Mouse (Mus musculus) heart, embryonic 13.5 days (tissue): Measurements from ENCODE around the gene Rpl22l1. TPM values are rescaled to one million over a fixed set of nuclear protein-coding genes. Genes with fewer than 3 reads are reported as not detected.
"Not testable (repeated sequence)": the region's sequence is repeated elsewhere in the genome, so short reads cannot be mapped to it uniquely, and the experiment has no call there.

Experiments
- ATAC-seq: fragments of 200-750 bp; cut with Nextera tagmentation; 2 replicates; pipeline ENCODE4 v1.8.0; 2017; ENCODE audit warnings: moderate TSS enrichment; ENCODE audit not compliant: insufficient number of reproducible peaks, low FRiP score, low TSS enrichment; ENCODE audit errors: extremely low read depth
- H3K27ac ChIP-seq: fragments of 300-500 bp; sonication (generic); replicated peaks from 2 replicates; pipeline ENCODE4 v1.5.1; 2015; ENCODE audit warnings: moderate library complexity, mild to moderate bottlenecking, inconsistent platforms
- H3K27me3 ChIP-seq: fragments of 300-500 bp; sonication (generic); replicated peaks from 2 replicates; pipeline ENCODE4 v1.6.1; 2015; ENCODE audit warnings: mild to moderate bottlenecking, inconsistent platforms
- H3K36me3 ChIP-seq: fragments of 300-500 bp; sonication (generic); 2 replicates; pipeline ENCODE4 v1.6.1; 2015; ENCODE audit warnings: mild to moderate bottlenecking, inconsistent platforms
- H3K4me1 ChIP-seq: fragments of 300-500 bp; sonication (generic); 2 replicates; pipeline ENCODE4 v1.6.1; 2015; ENCODE audit warnings: inconsistent platforms
- H3K4me2 ChIP-seq: fragments of 300-500 bp; sonication (generic); 2 replicates; pipeline ENCODE4 v1.6.1; 2015; ENCODE audit warnings: inconsistent platforms, mild to moderate bottlenecking, moderate library complexity
- H3K4me3 ChIP-seq: fragments of 300-500 bp; sonication (generic); 2 replicates; pipeline ENCODE4 v1.5.1; 2015; ENCODE audit warnings: moderate library complexity, mild to moderate bottlenecking, inconsistent platforms
- H3K9ac ChIP-seq: fragments of 300-500 bp; sonication (generic); 2 replicates; pipeline ENCODE4 v1.6.1; 2015; ENCODE audit warnings: inconsistent platforms, mild to moderate bottlenecking, moderate library complexity
- H3K9me3 ChIP-seq: fragments of 300-500 bp; sonication (generic); 2 replicates; pipeline ENCODE4 v1.6.1; 2016; ENCODE audit warnings: inconsistent platforms
- WGBS: fragments of 180-500 bp; shearing (Covaris S2); methylation state at CpG from one replicate; pipeline ENCODE4 v1.1.7; 2015; ENCODE audit warnings: mixed read lengths; 5-methylcytosine and 5-hydroxymethylcytosine counted together
- polyA plus RNA-seq: library from polyadenylated mRNA; unstranded; fragments of >200 nt; fragmentation: Nextera tagmentation; extraction: Ambion mirVana; gene quantifications from 2 replicates; pipeline ENCODE4 v1.2.1, GENCODE M21; 2015

The Rpl22l1 gene
- polyA plus RNA-seq, 1 experiment from 2014 or later = 212 TPM

DNA sequence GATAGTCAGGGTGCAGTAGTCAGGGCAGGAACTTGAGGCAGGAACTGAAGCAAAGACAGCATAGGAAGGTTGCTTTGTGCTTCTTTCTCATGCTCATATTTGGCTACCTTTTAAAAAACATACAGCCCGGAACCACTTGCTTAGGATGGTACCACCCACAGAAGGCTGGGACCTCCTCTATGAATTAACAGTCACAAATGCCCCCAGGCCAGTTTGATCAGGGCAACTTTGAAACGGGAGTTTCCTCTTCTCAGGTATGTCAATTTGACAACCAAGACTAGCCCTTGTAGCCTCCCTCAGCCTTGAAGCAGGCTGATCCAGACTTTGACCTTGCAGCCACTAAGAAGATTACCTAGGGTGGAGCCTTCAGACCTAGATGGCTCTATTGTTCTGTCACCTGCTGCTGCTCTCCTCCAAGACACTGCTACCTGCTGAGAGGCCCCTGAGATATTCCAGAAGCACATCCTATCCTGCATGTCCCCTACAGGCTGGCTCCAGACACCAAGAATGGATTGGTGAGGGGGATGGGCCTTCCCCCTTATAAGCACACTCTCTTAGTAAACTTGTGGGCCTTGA is 31.6 kb downstream of the Rpl22l1 start:
- Histone ChIP-seq H3K4me2 (no peak overlapping the region), H3K27ac (no peak overlapping the region), H3K4me3 (no peak overlapping the region), H3K36me3 (no peaks in the 10 kb centered on the region), H3K9me3 (no peaks in the 10 kb centered on the region), H3K4me1 (peaks cover 9% of the 10 kb centered on the region), H3K9ac (no peak overlapping the region), H3K27me3 (no peaks in the 10 kb centered on the region)
- 80% methylated on average over 2 of the region's 2 CpGs for WGBS
- no peak for ATAC-seq

DNA sequence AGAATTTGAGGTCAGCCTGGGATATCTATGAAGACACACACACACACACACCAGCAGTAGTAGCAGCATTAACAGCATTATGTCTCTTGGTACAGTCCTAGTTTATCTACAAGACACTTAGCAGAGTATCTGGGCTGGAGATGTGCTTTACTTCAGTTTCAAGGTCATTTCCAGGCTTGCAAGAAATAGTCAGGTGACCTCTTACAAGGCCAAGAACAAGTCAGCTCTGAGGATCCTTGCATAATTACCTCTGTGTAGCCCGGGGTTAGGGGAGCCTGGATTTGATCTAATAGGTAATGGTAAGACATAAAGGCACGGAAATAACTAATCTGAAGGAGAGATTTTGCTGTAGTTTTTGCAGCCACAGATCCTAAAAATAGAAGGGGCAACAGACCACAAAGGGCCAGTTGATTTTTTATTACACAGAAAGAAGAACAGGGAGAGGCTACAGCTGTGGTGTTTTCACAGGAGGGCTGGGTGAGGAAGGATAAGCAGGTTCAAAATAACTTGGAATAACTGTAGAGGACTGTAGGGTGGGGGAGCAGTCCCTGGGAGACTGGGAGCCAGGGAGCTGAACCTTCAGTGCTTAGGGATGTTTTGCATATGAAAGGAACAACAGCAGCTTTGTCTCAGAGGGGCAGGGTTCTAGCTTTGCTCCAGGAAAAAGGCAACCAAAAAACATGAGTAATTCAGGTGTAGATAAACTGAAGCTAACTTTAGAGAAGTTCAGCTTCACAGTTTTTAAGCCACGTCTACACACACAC is 36.8 kb downstream of the Rpl22l1 start:
- H3K4me3 ChIP-seq = no peak overlapping the region
- H3K9me3 ChIP-seq = no peaks in the 10 kb centered on the region
- no peak for ATAC-seq
- H3K27ac ChIP-seq = peak overlapping the region; percentile 39; the same call in 1 of the 2 replicates
- no peaks in the 10 kb centered on the region for H3K36me3 ChIP-seq
- 27% methylated on average over 3 of the region's 3 CpGs for WGBS
- no peak overlapping the region for H3K4me2 ChIP-seq
- no peaks in the 10 kb centered on the region for H3K27me3 ChIP-seq
- H3K4me1 ChIP-seq = peaks cover 22% of the 10 kb centered on the region
- no peak overlapping the region for H3K9ac ChIP-seq

DNA sequence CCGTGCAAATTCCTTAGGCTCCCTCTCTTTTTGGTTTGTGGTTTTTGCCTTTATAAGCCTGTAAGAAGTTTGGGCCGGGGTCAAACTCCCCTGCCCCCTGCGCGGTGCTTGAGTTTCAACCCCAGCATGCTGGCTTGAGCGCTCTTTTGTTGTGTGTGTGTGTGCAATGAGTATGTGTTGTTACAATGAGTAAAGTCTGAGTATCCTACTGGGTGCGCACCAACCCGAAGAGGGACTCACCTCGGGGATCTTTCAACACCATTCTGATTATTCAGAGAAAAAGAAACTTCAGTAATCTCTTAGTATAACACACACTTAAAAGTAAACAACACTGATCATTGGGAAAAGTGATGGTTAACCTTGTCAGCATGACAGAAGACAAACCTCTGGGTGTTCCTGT is 38.0 kb downstream of the Rpl22l1 start:
- H3K4me1 ChIP-seq = peaks cover 22% of the 10 kb centered on the region
- no peak overlapping the region for H3K4me2 ChIP-seq
- no peak for ATAC-seq
- no peaks in the 10 kb centered on the region for H3K9me3 ChIP-seq
- H3K9ac ChIP-seq = no peak overlapping the region
- H3K27ac ChIP-seq = no peak overlapping the region
- no peak overlapping the region for H3K4me3 ChIP-seq
- no peaks in the 10 kb centered on the region for H3K27me3 ChIP-seq
- WGBS = 63% methylated on average over 8 of the region's 8 CpGs
- H3K36me3 ChIP-seq = no peaks in the 10 kb centered on the region

DNA sequence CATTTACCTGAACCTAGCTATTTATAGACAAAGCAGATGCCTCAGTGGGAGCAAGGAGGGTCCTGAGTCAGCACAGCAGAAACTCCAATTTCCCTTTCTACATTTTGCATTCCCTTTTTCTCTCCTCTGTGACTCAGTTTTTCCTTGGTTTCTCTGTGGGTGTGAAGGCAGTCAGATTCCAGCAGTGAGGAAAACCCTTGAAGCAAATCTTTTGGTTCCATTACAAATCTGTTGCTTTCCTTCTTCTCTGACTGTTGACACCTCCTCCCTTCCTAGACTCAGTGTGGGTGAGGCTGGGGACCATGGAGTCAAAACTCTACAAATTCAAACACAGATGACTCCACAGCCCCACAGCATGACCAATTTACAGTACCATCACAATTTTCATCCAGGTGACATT is 41.9 kb downstream of the Rpl22l1 start:
- no peaks in the 10 kb centered on the region for H3K36me3 ChIP-seq
- H3K27me3 ChIP-seq = no peaks in the 10 kb centered on the region
- H3K9ac ChIP-seq = no peak overlapping the region
- H3K4me1 ChIP-seq = peaks cover 11% of the 10 kb centered on the region
- no peak for ATAC-seq
- no peak overlapping the region for H3K4me3 ChIP-seq
- no peak overlapping the region for H3K27ac ChIP-seq
- no peaks in the 10 kb centered on the region for H3K9me3 ChIP-seq
- H3K4me2 ChIP-seq = no peak overlapping the region

DNA sequence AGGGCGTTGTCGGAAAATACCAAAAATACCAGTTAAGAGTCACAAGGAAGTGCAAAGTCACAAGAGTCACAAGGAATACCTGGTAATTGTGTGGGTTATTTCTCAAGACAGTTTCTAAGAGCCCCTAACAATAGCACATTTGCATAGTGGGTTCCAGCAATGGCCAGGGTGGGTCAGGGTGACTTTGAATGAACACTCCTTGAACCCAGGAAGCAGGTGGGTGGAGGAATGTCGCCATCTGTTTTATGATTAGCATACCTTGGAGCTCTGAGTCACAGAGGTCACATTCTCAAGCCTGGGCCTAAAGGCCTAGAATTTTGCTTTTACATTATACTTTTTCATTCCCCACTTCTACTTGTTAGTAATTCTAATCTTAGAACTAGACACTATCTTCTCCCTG is 46.9 kb downstream of the Rpl22l1 start:
- not testable (repeated sequence) for H3K27me3 ChIP-seq, H3K36me3 ChIP-seq, H3K9me3 ChIP-seq, H3K27ac ChIP-seq, H3K4me2 ChIP-seq, H3K4me3 ChIP-seq, H3K4me1 ChIP-seq, H3K9ac ChIP-seq, ATAC-seq
- WGBS = 83% methylated on average over 3 of the region's 3 CpGs

Other genes with a start within 250 kb of the Rpl22l1 start
- gene Slc2a2, start 107.5 kb upstream of the Rpl22l1 start, polyA plus RNA-seq = 0.16 and 1.0 TPM in 2 replicates
- 8.4 and 9.1 TPM in 2 replicates for gene Eif5a2, start 24.2 kb upstream of the Rpl22l1 start, polyA plus RNA-seq
- gene Gm1527, start 87.2 kb downstream of the Rpl22l1 start, polyA plus RNA-seq = not detected in 2 replicates